Mouse (Mus musculus) hindbrain, embryonic 13.5 days (tissue): ENCODE results near the gene Rin2. TPM values are rescaled to one million over a fixed set of nuclear protein-coding genes. Genes with fewer than 3 reads are reported as not detected.

Experiments used
- ATAC-seq: fragments of 200-750 bp; cut with Nextera tagmentation; 2 replicates; pipeline ENCODE4 v1.8.0; 2017; ENCODE audit warnings: moderate TSS enrichment; ENCODE audit not compliant: low FRiP score
- H3K27ac ChIP-seq: fragments of 300-500 bp; sonication (generic); 2 replicates; pipeline ENCODE4 v1.5.1; 2015; ENCODE audit warnings: inconsistent platforms, mild to moderate bottlenecking, moderate library complexity
- H3K27me3 ChIP-seq: fragments of 300-500 bp; sonication (generic); 2 replicates; pipeline ENCODE4 v1.6.1; 2015; ENCODE audit warnings: mild to moderate bottlenecking, inconsistent platforms
- H3K36me3 ChIP-seq: fragments of 300-500 bp; sonication (generic); 2 replicates; pipeline ENCODE4 v1.6.1; 2015; ENCODE audit warnings: mild to moderate bottlenecking, inconsistent platforms
- H3K4me1 ChIP-seq: fragments of 300-500 bp; sonication (generic); replicated peaks from 2 replicates; pipeline ENCODE4 v1.6.1; 2015; ENCODE audit warnings: inconsistent platforms
- H3K4me2 ChIP-seq: fragments of 300-500 bp; sonication (generic); 2 replicates; pipeline ENCODE4 v1.6.1; 2015; ENCODE audit warnings: inconsistent platforms, mild to moderate bottlenecking, moderate library complexity
- H3K4me3 ChIP-seq: fragments of 300-500 bp; sonication (generic); 2 replicates; pipeline ENCODE4 v1.5.1; 2015; ENCODE audit warnings: mild to moderate bottlenecking, inconsistent platforms
- H3K9ac ChIP-seq: fragments of 300-500 bp; sonication (generic); 2 replicates; pipeline ENCODE4 v1.6.1; 2015; ENCODE audit warnings: mild to moderate bottlenecking, inconsistent platforms
- H3K9me3 ChIP-seq: fragments of 300-500 bp; sonication (generic); 2 replicates; pipeline ENCODE4 v1.6.1; 2016; ENCODE audit warnings: inconsistent platforms
- WGBS: fragments of 180-500 bp; shearing (Covaris S2); methylation state at CpG from one replicate; pipeline ENCODE4 v1.1.7; 2015; 5-methylcytosine and 5-hydroxymethylcytosine counted together
- polyA plus RNA-seq: library from polyadenylated mRNA; unstranded; fragments of >200 nt; fragmentation: Nextera tagmentation; extraction: Ambion mirVana; gene quantifications from 2 replicates; pipeline ENCODE4 v1.2.1, GENCODE M21; 2015

The Rin2 gene
- polyA plus RNA-seq, 1 experiment from 2014 or later = 15.4 TPM

DNA sequence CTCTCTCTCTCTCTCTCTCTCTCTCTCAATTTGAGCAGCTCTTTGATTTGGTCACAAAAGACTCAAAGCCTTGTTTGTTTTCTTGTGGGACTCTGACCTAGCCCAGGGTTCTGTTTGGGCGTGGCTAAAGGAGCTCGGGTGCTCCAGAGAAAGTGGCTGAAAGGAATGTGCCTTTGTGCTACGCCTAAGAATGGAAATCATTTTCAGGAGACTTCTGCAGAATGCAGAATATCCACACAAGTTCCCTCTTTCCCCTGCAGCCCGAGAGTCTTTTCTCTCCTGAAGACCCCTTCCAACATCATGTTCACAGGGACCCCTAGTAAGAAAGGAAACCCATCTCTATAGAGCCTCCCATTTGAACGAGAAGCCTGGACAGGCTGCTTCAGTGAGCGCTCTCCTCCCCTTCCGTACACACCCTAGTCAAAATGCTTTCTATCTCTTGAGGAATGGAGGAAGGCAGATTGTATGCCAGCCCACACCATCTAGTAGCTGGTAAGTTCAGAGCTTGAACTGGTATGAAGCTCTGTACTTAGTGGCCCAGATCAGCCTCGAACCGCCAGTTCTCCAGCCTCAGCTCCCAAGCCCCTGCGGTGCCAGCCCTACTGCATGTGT, 187.3 kb downstream of the Rin2 start:
- peak overlapping the region; percentile 56 for H3K4me2 ChIP-seq
- peaks cover 38% of the 10 kb centered on the region for H3K4me1 ChIP-seq
- no peaks in the 10 kb centered on the region for H3K27me3 ChIP-seq
- ATAC-seq = no peak
- peaks cover 8% of the 10 kb centered on the region; the same call in 1 of the 2 replicates for H3K36me3 ChIP-seq
- H3K27ac ChIP-seq = peak overlapping the region; percentile 30; the same call in 1 of the 2 replicates
- 27% methylated on average over 10 of the region's 10 CpGs for WGBS
- H3K9ac ChIP-seq = peak overlapping the region; percentile 19; the same call in 1 of the 2 replicates
- peak overlapping the region; percentile 36 for H3K4me3 ChIP-seq
- no peaks in the 10 kb centered on the region for H3K9me3 ChIP-seq

DNA sequence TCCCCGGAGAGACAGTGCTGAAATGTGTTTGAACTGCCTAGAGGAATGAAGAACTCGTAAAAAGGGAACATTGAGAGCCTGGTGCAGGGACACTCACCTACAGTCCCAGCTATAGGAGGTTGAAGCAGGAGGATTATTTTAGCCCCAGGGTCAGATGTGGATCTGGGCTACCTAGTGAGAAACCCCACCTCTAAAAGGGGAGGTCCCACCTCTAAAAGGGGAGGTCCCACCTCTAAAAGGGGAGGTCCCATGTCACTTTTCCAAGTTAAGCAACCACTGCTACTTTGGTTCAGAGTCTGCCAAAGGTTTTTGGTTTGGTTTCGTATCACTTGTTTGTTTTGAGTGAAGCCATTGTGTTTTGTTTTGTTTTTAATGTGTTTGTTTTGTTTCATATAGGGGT, 190.3 kb downstream of the Rin2 start:
- no peak overlapping the region for H3K4me2 ChIP-seq
- H3K4me3 ChIP-seq = no peak overlapping the region
- no peaks in the 10 kb centered on the region for H3K27me3 ChIP-seq
- H3K9ac ChIP-seq = no peak overlapping the region
- H3K27ac ChIP-seq = no peak overlapping the region
- WGBS = 88% methylated on average over 3 of the region's 3 CpGs
- H3K4me1 ChIP-seq = peaks cover 16% of the 10 kb centered on the region
- no peak for ATAC-seq
- H3K36me3 ChIP-seq = peaks cover 8% of the 10 kb centered on the region; the same call in 1 of the 2 replicates
- no peaks in the 10 kb centered on the region for H3K9me3 ChIP-seq

- H3K4me2 ChIP-seq = no peak overlapping the region
- no peaks in the 10 kb centered on the region for H3K27me3 ChIP-seq
- no peak overlapping the region for H3K9ac ChIP-seq
- H3K4me1 ChIP-seq = 0 out of 2 replicates have a peak, but pooled peaks cover 7% of the 10 kb centered on the region
- no peak overlapping the region for H3K27ac ChIP-seq
- H3K9me3 ChIP-seq = no peaks in the 10 kb centered on the region
- ATAC-seq = no peak
- WGBS = 96% methylated on average over 3 of the region's 3 CpGs
- no peak overlapping the region for H3K4me3 ChIP-seq
- H3K36me3 ChIP-seq = peaks cover 8% of the 10 kb centered on the region; the same call in 1 of the 2 replicates
Observed at GRCm38 (mm10) chr2:145866238-145866637, 191.2 kb downstream of the Rin2 start.

DNA sequence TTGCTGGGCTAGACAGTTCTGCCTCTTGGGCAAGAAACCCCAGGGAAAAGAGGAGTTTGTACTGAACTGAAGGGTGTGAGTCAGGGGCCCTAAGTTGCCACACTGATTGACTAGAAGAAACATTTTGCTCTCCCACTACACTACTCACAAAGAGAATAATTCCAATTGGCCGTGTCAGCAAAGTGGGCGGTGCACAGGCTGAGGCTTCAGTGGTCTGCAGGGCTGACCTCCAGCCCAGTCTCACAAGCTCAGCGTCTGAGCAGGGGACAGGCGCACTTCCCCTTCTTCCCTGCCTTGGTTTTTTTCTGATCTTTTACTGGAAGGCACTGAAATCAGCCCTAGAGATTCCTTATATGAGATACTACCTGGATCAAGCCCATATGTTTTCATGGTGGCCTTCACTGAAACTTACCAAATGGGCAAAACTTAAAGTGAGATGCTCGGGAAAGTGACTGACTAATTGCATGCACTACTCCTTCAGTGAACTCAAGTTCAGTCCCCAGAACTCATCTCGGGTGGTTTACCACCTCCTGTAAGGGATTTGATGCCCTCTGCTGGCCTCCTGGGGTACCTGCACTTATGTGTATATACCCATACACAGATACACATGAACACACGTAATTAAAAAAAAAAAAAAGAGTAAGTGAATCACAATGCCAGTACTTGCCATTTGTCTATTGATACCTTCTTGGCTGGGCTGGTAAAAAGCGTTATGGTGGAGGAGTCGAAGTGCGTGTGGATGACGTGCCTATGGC, 191.9 kb downstream of the Rin2 start:
- Histone ChIP-seq H3K4me1 (0 out of 2 replicates have a peak, but pooled peaks cover 4% of the 10 kb centered on the region), H3K36me3 (peaks cover 8% of the 10 kb centered on the region; the same call in 1 of the 2 replicates), H3K4me2 (no peak overlapping the region), H3K27me3 (no peaks in the 10 kb centered on the region), H3K27ac (no peak overlapping the region), H3K4me3 (no peak overlapping the region), H3K9ac (no peak overlapping the region), H3K9me3 (no peaks in the 10 kb centered on the region)
- no peak for ATAC-seq
- WGBS = 92% methylated on average over 11 of the region's 11 CpGs

DNA sequence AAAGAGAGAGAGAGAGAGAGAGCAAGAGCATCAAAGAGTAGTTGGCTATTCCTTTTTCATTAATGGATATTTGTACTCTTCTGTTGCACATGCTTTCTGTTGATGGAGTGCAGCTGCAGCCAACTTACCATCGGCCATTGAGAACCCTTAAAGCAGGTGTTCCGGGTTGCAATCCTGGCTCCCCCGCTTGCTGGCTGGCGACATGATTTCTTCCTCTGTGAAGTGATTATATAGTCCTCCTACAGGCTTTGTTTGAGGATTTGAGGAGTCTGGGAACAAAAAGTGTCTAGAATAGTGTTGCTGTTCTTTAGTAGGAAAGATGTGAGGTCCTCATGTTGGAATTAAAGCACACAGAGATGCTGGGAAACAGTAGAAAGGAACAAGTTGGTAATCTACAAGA, 196.3 kb downstream of the Rin2 start:
- Histone ChIP-seq H3K27ac (no peak overlapping the region), H3K4me1 (no peaks in the 10 kb centered on the region), H3K9ac (no peak overlapping the region), H3K9me3 (no peaks in the 10 kb centered on the region), H3K4me3 (no peak overlapping the region), H3K36me3 (peaks cover 6% of the 10 kb centered on the region; the same call in 1 of the 2 replicates), H3K4me2 (no peak overlapping the region), H3K27me3 (no peaks in the 10 kb centered on the region)
- no peak for ATAC-seq
- WGBS = 96% methylated on average over 4 of the region's 4 CpGs

GRCm38 (mm10) chr2:145872099-145872498, 197.1 kb downstream of the Rin2 start:
- ATAC-seq = no peak
- no peaks in the 10 kb centered on the region for H3K4me1 ChIP-seq
- H3K36me3 ChIP-seq = peaks cover 7% of the 10 kb centered on the region
- H3K4me2 ChIP-seq = no peak overlapping the region
- no peak overlapping the region for H3K9ac ChIP-seq
- no peak overlapping the region for H3K4me3 ChIP-seq
- 91% methylated on average over 1 of the region's 1 CpGs for WGBS
- H3K27ac ChIP-seq = no peak overlapping the region
- H3K27me3 ChIP-seq = no peaks in the 10 kb centered on the region
- H3K9me3 ChIP-seq = no peaks in the 10 kb centered on the region

DNA sequence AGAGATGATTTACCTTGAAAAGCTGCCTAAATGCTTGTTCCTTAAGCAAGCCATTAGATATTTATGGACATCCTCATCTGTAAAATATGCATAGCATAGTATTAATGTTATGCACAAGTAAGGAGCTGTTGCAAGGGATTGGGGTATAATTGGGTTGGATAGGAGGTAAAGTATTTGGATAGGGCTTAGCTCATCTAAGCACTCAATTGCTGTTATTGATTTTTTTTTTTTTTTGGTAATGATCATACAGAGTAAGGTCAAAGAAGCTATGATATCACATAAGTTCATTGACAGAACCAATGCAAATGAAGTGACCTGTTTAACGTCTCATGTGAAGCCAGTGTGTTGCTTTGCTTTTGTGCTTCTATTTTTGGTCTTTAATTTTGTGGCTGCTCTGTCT, 198.9 kb downstream of the Rin2 start:
- 79% methylated on average over 1 of the region's 1 CpGs for WGBS

GRCm38 (mm10) chr2:145874879-145875482, 200.0 kb downstream of the Rin2 start:
- H3K36me3 ChIP-seq = peaks cover 30% of the 10 kb centered on the region
- no peak for ATAC-seq
- WGBS = 70% methylated on average over 3 of the region's 3 CpGs

More for the DNA sequence above, 198.9 kb downstream of the Rin2 start:
- Histone ChIP-seq H3K36me3 (peaks cover 22% of the 10 kb centered on the region), H3K27ac (no peak overlapping the region), H3K4me2 (no peak overlapping the region), H3K9ac (no peak overlapping the region), H3K27me3 (no peaks in the 10 kb centered on the region), H3K9me3 (no peaks in the 10 kb centered on the region), H3K4me1 (no peaks in the 10 kb centered on the region), H3K4me3 (no peak overlapping the region)
- ATAC-seq = no peak

DNA sequence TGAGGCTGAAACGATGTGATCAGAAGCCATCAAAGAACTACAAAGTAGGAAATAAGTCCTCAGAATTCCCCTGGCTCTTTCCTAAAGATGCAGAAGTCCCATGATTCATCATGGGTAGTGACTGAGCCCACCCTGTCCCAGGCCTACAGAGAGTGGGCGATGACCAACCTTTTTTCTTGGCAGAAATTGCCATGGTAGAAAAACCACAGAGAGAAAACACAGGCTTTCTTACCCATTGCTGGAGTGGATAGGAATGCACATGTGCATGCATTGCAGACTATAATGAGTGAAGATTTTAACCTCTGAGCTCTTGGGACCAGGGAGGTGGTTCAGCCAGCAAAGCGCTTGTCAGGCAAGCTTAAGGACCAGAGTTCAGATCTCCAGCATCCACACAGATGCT, 202.2 kb downstream of the Rin2 start:
- Histone ChIP-seq H3K4me3 (no peak overlapping the region), H3K9ac (no peak overlapping the region), H3K36me3 (peaks cover 37% of the 10 kb centered on the region), H3K27ac (no peak overlapping the region), H3K27me3 (no peaks in the 10 kb centered on the region), H3K4me1 (no peaks in the 10 kb centered on the region), H3K9me3 (no peaks in the 10 kb centered on the region), H3K4me2 (no peak overlapping the region)
- 95% methylated on average over 3 of the region's 3 CpGs for WGBS
- no peak for ATAC-seq

More at GRCm38 (mm10) chr2:145874879-145875482, 200.0 kb downstream of the Rin2 start:
- Histone ChIP-seq H3K4me2 (no peak overlapping the region), H3K27ac (no peak overlapping the region), H3K4me3 (no peak overlapping the region), H3K9me3 (no peaks in the 10 kb centered on the region), H3K9ac (no peak overlapping the region), H3K27me3 (no peaks in the 10 kb centered on the region), H3K4me1 (no peaks in the 10 kb centered on the region)

- Histone ChIP-seq H3K9me3 (no peaks in the 10 kb centered on the region), H3K4me3 (no peak overlapping the region), H3K36me3 (peaks cover 57% of the 10 kb centered on the region), H3K9ac (no peak overlapping the region), H3K4me1 (no peaks in the 10 kb centered on the region; the same call in 1 of the 2 replicates), H3K4me2 (no peak overlapping the region), H3K27ac (peak overlapping the region; percentile 67), H3K27me3 (no peaks in the 10 kb centered on the region)
- WGBS = 69% methylated on average over 11 of the region's 11 CpGs
- no peak for ATAC-seq
Observed at GRCm38 (mm10) chr2:145880887-145881747, 206.1 kb downstream of the Rin2 start.

DNA sequence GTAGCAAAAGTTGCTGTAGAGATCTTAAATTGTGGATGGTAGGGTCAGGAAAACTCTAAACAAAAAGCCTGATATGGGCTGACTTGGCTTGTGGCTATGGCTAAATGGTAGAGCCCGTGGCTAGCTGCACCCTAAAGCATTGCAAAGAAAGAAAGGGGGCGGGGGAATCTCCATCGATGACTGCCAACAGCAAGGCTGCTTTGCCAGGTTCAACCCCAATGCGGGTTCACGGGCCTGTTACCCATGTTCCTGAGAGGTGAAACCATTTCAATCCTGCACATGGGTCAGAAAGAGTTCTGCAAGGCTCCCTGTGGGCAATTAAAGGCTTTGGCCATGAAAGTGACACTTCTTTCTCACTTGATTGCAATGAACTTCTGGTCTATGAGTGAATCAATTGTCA, 206.9 kb downstream of the Rin2 start:
- Histone ChIP-seq H3K27me3 (no peaks in the 10 kb centered on the region), H3K27ac (no peak overlapping the region), H3K4me2 (no peak overlapping the region), H3K9ac (no peak overlapping the region), H3K4me3 (no peak overlapping the region), H3K36me3 (peaks cover 50% of the 10 kb centered on the region), H3K4me1 (no peaks in the 10 kb centered on the region; the same call in 1 of the 2 replicates), H3K9me3 (no peaks in the 10 kb centered on the region)
- ATAC-seq = no peak
- 86% methylated on average over 5 of the region's 5 CpGs for WGBS

DNA sequence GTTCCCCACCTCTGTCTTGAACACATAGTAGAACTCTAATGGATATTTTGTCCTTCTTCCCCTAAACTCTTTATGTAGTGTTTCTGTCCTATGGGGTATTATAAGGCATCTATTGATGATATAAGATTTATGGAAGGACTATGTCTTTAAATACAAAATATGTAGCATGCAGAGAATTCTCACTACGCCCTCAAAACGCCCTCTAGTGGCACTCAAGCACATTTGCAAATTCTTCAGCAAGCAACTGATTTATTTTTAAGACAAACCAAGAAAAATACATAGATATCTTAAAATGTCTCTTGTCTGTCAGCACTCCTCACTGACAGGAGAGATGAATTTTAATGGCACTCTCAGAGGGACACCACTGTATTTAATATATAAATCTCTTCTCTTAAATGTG, 207.4 kb downstream of the Rin2 start:
- Histone ChIP-seq H3K4me1 (no peaks in the 10 kb centered on the region; the same call in 1 of the 2 replicates), H3K9me3 (no peaks in the 10 kb centered on the region), H3K27me3 (no peaks in the 10 kb centered on the region), H3K4me2 (no peak overlapping the region), H3K36me3 (peaks cover 48% of the 10 kb centered on the region), H3K4me3 (no peak overlapping the region), H3K9ac (no peak overlapping the region), H3K27ac (no peak overlapping the region)
- no peak for ATAC-seq
- WGBS = 18% methylated on average over 2 of the region's 2 CpGs
